Mouse (Mus musculus) kidney, adult 2 months (tissue): Measurements from ENCODE around the gene Ppp6r3.

Source experiments
- CTCF ChIP-seq: fragments of 200-500 bp; conservative IDR thresholded peaks from 2 replicates; pipeline ENCODE4 v1.5.1; 2011; ENCODE audit warnings: low read depth, mild to moderate bottlenecking, control low read depth, low read length, moderate library complexity, mixed read lengths; ENCODE audit not compliant: insufficient read depth, insufficient read length
- POLR2A ChIP-seq: fragments of 200-500 bp; IDR thresholded peaks from one replicate; pipeline ENCODE4 v1.6.1; 2011; ENCODE audit warnings: low read depth, low read length, control low read depth

GRCm38 (mm10) chr19:3542591-3542990, 33.0 kb downstream of the Ppp6r3 start:
- TF ChIP-seq CTCF = no peak
- TF ChIP-seq POLR2A = no peak
